Mouse (Mus musculus): ENCODE data around the gene Tk2. TPM values are rescaled to one million over a fixed set of nuclear protein-coding genes. Genes with fewer than 3 reads are reported as not detected.

The Tk2 gene
- total RNA-seq, 1 experiment from 2014 or later: 41.9 TPM

GRCm38 (mm10) chr8:104227048-104227447 lies 21.3 kb downstream of the Tk2 start:
- DNase-seq: no peak

GRCm38 (mm10) chr8:104219806-104220205 lies 28.6 kb downstream of the Tk2 start:
- DNase-seq: peak; percentile 87

- peak; percentile 77 for DNase-seq
Observed at GRCm38 (mm10) chr8:104219079-104219478, 29.3 kb downstream of the Tk2 start.

GRCm38 (mm10) chr8:104217601-104218000 lies 30.8 kb downstream of the Tk2 start:
- no peak for DNase-seq

GRCm38 (mm10) chr8:104205292-104205691 lies 43.1 kb downstream of the Tk2 start:
- peak; percentile 33 for DNase-seq

- DNase-seq: no peak
Observed at GRCm38 (mm10) chr8:104202320-104202719, 46.0 kb downstream of the Tk2 start.

- DNase-seq: no peak
Observed at GRCm38 (mm10) chr8:104201622-104202021, 46.7 kb downstream of the Tk2 start.

- no peak for DNase-seq
Observed at GRCm38 (mm10) chr8:104199802-104200201, 48.6 kb downstream of the Tk2 start.

- DNase-seq: peak; percentile 60
Observed at GRCm38 (mm10) chr8:104191496-104191895, 56.9 kb downstream of the Tk2 start.

GRCm38 (mm10) chr8:104190777-104191468 lies 57.4 kb downstream of the Tk2 start:
- peak; percentile 39 for DNase-seq

GRCm38 (mm10) chr8:104188459-104188858 lies 59.9 kb downstream of the Tk2 start:
- no peak for DNase-seq

GRCm38 (mm10) chr8:104187622-104188021 lies 60.7 kb downstream of the Tk2 start:
- no peak for DNase-seq

- DNase-seq: no peak
Observed at GRCm38 (mm10) chr8:104186827-104187226, 61.5 kb downstream of the Tk2 start.

GRCm38 (mm10) chr8:104184905-104185304 lies 63.5 kb downstream of the Tk2 start:
- no peak for DNase-seq

- DNase-seq: peak; percentile 24
Observed at GRCm38 (mm10) chr8:104177054-104177453, 71.3 kb downstream of the Tk2 start.

Other genes with a start within 250 kb of the Tk2 start
- 137 and 152 TPM in 2 replicates for gene Cdh5, start 146.9 kb downstream of the Tk2 start, total RNA-seq (2021)
- 7.1 and 10.3 TPM in 2 replicates for gene Bean1, start 78.1 kb downstream of the Tk2 start, total RNA-seq (2021)
- 63.6 and 75.7 TPM in 2 replicates for gene Cklf, start 2.3 kb upstream of the Tk2 start, total RNA-seq (2021)
- gene Cmtm2a, start 44.6 kb upstream of the Tk2 start, total RNA-seq (2021): 0.33 TPM in 1 of 2 replicates, not detected in the other
- gene Gm45711, start 61.5 kb upstream of the Tk2 start, total RNA-seq (2021): not detected in 2 replicates
- gene Cmtm1, start 61.6 kb upstream of the Tk2 start, total RNA-seq (2021): not detected in 2 replicates
- not detected in 2 replicates for gene Gm11020, start 73.0 kb upstream of the Tk2 start, total RNA-seq (2021)
- not detected in 2 replicates for gene Cmtm2b, start 73.7 kb upstream of the Tk2 start, total RNA-seq (2021)
- gene Cmtm3, start 90.9 kb upstream of the Tk2 start, total RNA-seq (2021): 61.1 and 67.9 TPM in 2 replicates
- gene Cmtm4, start 147.2 kb upstream of the Tk2 start, total RNA-seq (2021): 36.8 and 40.9 TPM in 2 replicates
- gene Dync1li2, start 194.5 kb upstream of the Tk2 start, total RNA-seq (2021): 93.9 and 128 TPM in 2 replicates

Data from adrenal gland, postnatal 14 days (tissue).